Mouse (Mus musculus) forebrain, postnatal 0 days (tissue): ENCODE measurements around the gene Tusc2. TPM values are rescaled to one million over a fixed set of nuclear protein-coding genes. Genes with fewer than 3 reads are reported as not detected.
A peak's percentile ranks its signal among the peaks of the same experiment; 100 is the strongest.

Source experiments
- ATAC-seq: fragments of 200-750 bp; cut with Nextera tagmentation; 2 replicates; pipeline ENCODE4 v1.8.0; 2017; ENCODE audit warnings: mild to moderate bottlenecking, moderate library complexity
- DNase-seq: peaks from one replicate; pipeline ENCODE4 v3.0.0-alpha.2; 2015
- H3K27ac ChIP-seq: fragments of 300-500 bp; sonication (generic); 2 replicates; pipeline ENCODE4 v1.5.1; 2014; ENCODE audit warnings: low read depth, mild to moderate bottlenecking, antibody characterized with exemption, low read length, moderate library complexity, mixed read lengths
- H3K27me3 ChIP-seq: fragments of 300-500 bp; sonication (generic); 2 replicates; pipeline ENCODE4 v1.6.1; 2014; ENCODE audit warnings: mild to moderate bottlenecking, low read length, mixed read lengths; ENCODE audit not compliant: insufficient read depth
- H3K36me3 ChIP-seq: fragments of 300-500 bp; sonication (generic); 2 replicates; pipeline ENCODE4 v1.6.1; 2014; ENCODE audit warnings: mild to moderate bottlenecking, moderate library complexity; ENCODE audit not compliant: insufficient read depth
- H3K4me1 ChIP-seq: fragments of 300-500 bp; sonication (generic); 2 replicates; pipeline ENCODE4 v1.6.1; 2014; ENCODE audit warnings: antibody characterized with exemption; ENCODE audit not compliant: insufficient read depth
- H3K4me2 ChIP-seq: fragments of 300-500 bp; sonication (generic); 2 replicates; pipeline ENCODE4 v1.6.1; 2014; ENCODE audit warnings: low read depth, mild to moderate bottlenecking, moderate library complexity
- H3K4me3 ChIP-seq: fragments of 300-500 bp; sonication (generic); 2 replicates; pipeline ENCODE4 v1.5.1; 2014; ENCODE audit warnings: low read depth, low read length, mixed read lengths
- H3K9ac ChIP-seq: fragments of 300-500 bp; sonication (generic); 2 replicates; pipeline ENCODE4 v1.6.1; 2014; ENCODE audit warnings: mild to moderate bottlenecking
- H3K9me3 ChIP-seq: fragments of 300-500 bp; sonication (generic); 2 replicates; pipeline ENCODE4 v1.6.1; 2016; ENCODE audit warnings: low read length
- CTCF ChIP-seq: sonication (generic); IDR thresholded peaks from 2 replicates; pipeline ENCODE4 v1.5.1; 2016; ENCODE audit warnings: antibody characterized with exemption, control low read depth, low read depth
- WGBS: fragments of 180-500 bp; shearing (Covaris S2); extraction: QIAGEN DNeasy Blood & Tissue Kit; methylation state at CpG from one replicate; pipeline ENCODE4 v1.1.7; 2014; 5-methylcytosine and 5-hydroxymethylcytosine counted together
- polyA plus RNA-seq: library from polyadenylated mRNA; unstranded; fragments of >200 nt; fragmentation: Nextera tagmentation; extraction: Ambion mirVana; gene quantifications from 2 replicates; pipeline ENCODE4 v1.2.1, GENCODE M21; 2015
- total RNA-seq: library from RNA; depleted of rRNA; stranded (reverse); fragments of >200 nt; gene quantifications from 2 replicates; pipeline ENCODE4 v1.2.3, GENCODE M21; 2014

The Tusc2 gene
- total and polyA plus RNA-seq, 2 experiments from 2014 or later, result 109 to 128 TPM

DNA sequence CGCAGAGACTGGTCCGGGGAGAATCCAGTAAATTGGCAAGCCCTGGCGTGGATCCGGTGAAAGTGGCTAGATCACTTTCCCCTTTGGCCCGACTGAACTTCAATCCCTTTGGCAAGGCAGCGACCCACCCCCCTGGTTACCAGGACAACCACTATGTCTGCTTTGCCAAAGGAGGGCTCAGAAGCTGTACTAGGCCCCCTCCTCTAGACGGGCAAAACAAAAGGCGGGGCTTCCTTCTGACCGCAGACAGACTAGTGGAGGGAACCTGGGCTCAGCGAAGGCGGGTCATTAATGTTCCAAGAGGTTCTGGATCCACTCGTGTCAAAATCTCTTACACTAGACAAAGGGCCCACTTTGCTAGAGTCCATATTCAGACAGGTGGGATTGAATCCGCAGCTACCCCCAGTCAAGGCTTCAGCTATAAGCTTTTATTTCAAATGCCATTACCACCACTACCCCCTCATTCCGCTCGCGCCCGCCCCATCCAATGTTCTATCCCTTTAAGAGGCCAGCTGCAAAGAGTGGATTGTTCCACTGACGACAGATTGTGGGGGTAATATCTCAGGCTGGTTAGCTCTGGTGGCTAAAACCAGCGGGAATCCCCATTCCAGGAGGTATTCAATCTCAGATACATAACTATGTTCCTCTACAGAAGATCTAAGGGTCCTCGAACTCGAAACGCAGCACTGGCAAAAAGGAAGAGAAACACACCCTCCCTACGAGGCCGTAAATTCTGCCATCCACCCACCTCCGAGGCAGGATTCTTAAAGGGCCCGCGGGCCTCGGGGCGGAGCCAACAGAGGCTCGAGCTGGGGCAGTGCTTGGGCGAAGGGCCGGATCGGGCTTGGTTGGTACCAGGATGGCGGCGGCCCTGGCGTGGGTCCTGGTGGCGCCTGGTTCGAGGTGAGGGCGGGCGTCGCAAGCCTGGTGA lies 5.5 kb downstream of the Tusc2 start:
- Histone ChIP-seq H3K4me3 (peak overlapping the region; percentile 63), H3K36me3 (peaks cover 38% of the 10 kb centered on the region), H3K27ac (peak overlapping the region; percentile 89), H3K27me3 (no peaks in the 10 kb centered on the region), H3K9ac (peak overlapping the region; percentile 69), H3K4me2 (peak overlapping the region; percentile 76), H3K4me1 (peaks cover 32% of the 10 kb centered on the region), H3K9me3 (no peaks in the 10 kb centered on the region)
- under 1% methylated on average over 41 of the region's 41 CpGs for WGBS
- DNase-seq (peak; percentile 94), ATAC-seq (peak; percentile 93)
- TF ChIP-seq CTCF, result no peak; the same call in 1 of the 2 replicates

DNA sequence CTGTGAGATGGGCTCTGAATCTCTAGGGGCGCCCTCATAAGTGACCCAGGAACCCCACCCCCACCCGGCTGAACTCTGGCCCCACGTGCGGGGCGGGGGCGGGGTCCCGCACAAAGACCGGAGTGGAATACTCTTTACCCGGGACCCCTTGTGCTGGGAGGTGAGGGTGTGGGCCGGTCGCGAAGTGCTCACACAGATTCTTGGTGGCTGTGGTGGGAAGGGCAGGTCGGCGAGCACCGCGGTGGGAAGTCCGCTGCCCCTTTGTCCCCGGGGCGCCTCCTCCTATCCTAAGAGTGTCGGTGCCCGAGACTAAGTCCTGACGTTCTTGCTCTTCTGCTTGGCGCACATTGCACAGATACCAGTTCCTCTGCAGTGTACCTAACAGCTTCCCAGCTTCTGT lies 6.2 kb downstream of the Tusc2 start:
- Histone ChIP-seq H3K27me3 (no peaks in the 10 kb centered on the region), H3K4me3 (peak overlapping the region; percentile 63), H3K9ac (peak overlapping the region; percentile 69), H3K27ac (peak overlapping the region; percentile 89), H3K4me2 (peak overlapping the region; percentile 76), H3K9me3 (no peaks in the 10 kb centered on the region), H3K36me3 (peaks cover 41% of the 10 kb centered on the region), H3K4me1 (peaks cover 25% of the 10 kb centered on the region)
- WGBS, result 0% methylated on average over 21 of the region's 23 CpGs
- DNase-seq (no peak), ATAC-seq (peak; percentile 17)
- 0 out of 2 replicates have a peak, but pooled peaks have one; percentile 23 for TF ChIP-seq CTCF

DNA sequence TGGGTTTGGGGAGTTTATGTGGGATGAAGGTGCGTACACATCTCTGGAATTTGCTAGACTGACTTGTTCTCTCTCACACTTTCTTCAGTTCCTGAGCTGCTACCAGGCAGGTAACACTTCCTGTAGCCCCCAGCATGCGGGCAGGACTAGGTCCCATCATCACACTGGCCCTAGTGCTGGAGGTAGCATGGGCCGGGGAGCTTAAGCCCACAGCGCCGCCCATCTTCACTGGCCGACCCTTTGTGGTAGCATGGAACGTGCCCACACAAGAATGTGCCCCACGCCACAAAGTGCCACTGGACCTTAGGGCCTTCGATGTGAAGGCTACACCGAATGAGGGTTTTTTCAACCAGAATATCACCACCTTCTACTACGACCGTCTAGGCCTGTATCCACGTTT lies 7.0 kb downstream of the Tusc2 start:
- Histone ChIP-seq H3K9me3 (no peaks in the 10 kb centered on the region), H3K27ac (peak overlapping the region; percentile 89; the same call in 1 of the 2 replicates), H3K27me3 (no peaks in the 10 kb centered on the region), H3K4me1 (peaks cover 24% of the 10 kb centered on the region), H3K4me3 (peak overlapping the region; percentile 63), H3K9ac (peak overlapping the region; percentile 69), H3K4me2 (peak overlapping the region; percentile 76), H3K36me3 (peaks cover 40% of the 10 kb centered on the region)
- 37% methylated on average over 13 of the region's 13 CpGs for WGBS
- ATAC-seq (no peak), DNase-seq (no peak)
- TF ChIP-seq CTCF, result no peak

DNA sequence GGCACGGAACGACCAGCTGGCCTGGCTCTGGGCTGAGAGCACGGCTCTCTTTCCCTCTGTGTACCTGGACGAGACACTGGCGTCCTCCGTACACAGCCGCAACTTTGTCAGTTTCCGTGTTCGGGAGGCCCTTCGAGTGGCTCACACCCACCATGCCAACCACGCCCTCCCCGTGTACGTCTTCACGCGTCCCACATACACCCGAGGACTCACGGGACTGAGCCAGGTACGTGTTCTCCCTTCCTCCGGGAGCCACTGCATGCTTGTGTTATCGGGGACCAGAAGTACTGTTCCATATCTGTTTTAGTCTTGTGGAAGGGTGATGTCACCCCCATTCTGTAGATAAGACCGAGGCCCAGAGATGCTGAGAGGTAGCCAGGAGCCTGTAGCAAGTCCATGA lies 7.8 kb downstream of the Tusc2 start:
- Histone ChIP-seq H3K9me3 (no peaks in the 10 kb centered on the region), H3K4me2 (peak overlapping the region; percentile 76), H3K36me3 (peaks cover 34% of the 10 kb centered on the region), H3K4me1 (peaks cover 24% of the 10 kb centered on the region), H3K4me3 (0 out of 2 replicates have a peak overlapping the region, but pooled peaks have one; percentile 63), H3K27ac (0 out of 2 replicates have a peak overlapping the region, but pooled peaks have one; percentile 4), H3K9ac (no peak overlapping the region), H3K27me3 (no peaks in the 10 kb centered on the region)
- DNase-seq (no peak), ATAC-seq (no peak)
- 94% methylated on average over 21 of the region's 21 CpGs for WGBS
- TF ChIP-seq CTCF, result no peak

DNA sequence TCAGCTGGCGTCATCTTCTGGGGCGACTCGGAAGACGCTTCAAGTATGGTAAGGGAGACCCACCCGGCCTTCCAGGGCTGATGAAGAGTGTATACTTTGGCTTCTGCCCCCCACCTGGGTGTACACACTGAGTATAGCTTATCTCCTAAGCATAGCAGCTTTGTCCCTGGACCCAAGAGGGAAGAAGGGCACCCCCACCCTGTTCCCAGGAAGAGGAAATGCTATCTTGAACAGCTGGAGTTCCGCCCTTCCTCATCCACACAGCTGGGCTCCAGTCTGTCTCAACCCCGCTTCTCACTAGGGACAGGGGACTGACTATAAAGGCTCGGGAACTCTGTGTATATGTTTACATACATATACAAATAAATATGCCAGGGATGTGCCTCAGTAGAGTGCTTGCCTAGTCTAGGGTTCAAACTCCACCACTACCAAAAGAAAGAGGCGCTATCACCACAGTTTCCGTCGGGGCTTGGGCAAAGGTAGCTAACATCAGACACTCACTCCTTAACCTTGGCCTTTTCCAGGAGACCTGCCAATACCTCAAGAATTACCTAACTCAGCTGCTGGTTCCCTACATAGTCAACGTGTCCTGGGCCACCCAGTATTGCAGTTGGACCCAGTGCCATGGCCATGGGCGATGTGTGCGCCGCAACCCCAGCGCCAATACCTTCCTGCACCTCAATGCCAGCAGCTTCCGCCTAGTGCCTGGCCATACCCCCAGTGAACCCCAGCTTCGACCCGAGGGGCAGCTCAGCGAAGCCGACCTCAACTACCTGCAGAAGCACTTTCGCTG lies 8.7 kb downstream of the Tusc2 start:
- Histone ChIP-seq H3K9ac (no peak overlapping the region), H3K4me3 (no peak overlapping the region)
- no peak for DNase-seq

DNA sequence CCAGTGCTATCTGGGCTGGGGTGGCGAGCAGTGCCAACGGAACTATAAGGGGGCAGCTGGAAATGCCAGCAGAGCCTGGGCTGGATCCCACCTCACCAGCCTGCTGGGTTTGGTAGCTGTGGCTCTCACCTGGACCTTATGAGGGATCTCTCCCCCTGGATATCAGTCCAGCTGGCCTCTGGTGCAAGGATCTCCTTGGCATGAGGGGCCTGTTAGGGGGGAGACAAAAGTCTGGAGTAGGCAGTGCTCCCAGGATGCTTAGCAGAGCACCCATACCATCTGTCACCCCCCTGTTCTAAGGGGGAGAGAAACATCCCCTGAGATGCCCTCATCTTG lies 9.2 kb downstream of the Tusc2 start:
- Histone ChIP-seq H3K36me3 (peaks cover 34% of the 10 kb centered on the region), H3K9me3 (no peaks in the 10 kb centered on the region), H3K4me1 (peaks cover 24% of the 10 kb centered on the region), H3K4me2 (no peak overlapping the region), H3K27ac (no peak overlapping the region), H3K9ac (no peak overlapping the region), H3K27me3 (no peaks in the 10 kb centered on the region), H3K4me3 (no peak overlapping the region)
- no peak for TF ChIP-seq CTCF
- WGBS, result 95% methylated on average over 2 of the region's 2 CpGs
- no peak for DNase-seq
- no peak for ATAC-seq

More for the DNA sequence above, 8.7 kb downstream of the Tusc2 start:
- Histone ChIP-seq H3K4me2 (no peak overlapping the region), H3K27me3 (no peaks in the 10 kb centered on the region), H3K4me1 (peaks cover 24% of the 10 kb centered on the region), H3K36me3 (peaks cover 34% of the 10 kb centered on the region), H3K9me3 (no peaks in the 10 kb centered on the region), H3K27ac (no peak overlapping the region)
- ATAC-seq, result no peak
- 93% methylated on average over 22 of the region's 22 CpGs for WGBS
- TF ChIP-seq CTCF, result no peak
